Mouse (Mus musculus): ENCODE data around the gene Ifna16. TPM values are rescaled to one million over a fixed set of nuclear protein-coding genes. Genes with fewer than 3 reads are reported as not detected.

The Ifna16 gene
- polyA plus RNA-seq, 1 experiment from 2014 or later = not detected

Other genes with a start within 250 kb of the Ifna16 start
- 11.8 and 12.6 TPM in 2 replicates for gene Hacd4, start 238.0 kb downstream of the Ifna16 start, polyA plus RNA-seq (2014; fragmentation: Nextera tagmentation; extraction: Ambion mirVana)
- not detected in 2 replicates for gene Ifnb1, start 154.2 kb downstream of the Ifna16 start, polyA plus RNA-seq (2014; fragmentation: Nextera tagmentation; extraction: Ambion mirVana)
- not detected in 2 replicates for gene Ifna15, start 118.7 kb downstream of the Ifna16 start, polyA plus RNA-seq (2014; fragmentation: Nextera tagmentation; extraction: Ambion mirVana)
- gene Ifna14, start 105.1 kb downstream of the Ifna16 start, polyA plus RNA-seq (2014; fragmentation: Nextera tagmentation; extraction: Ambion mirVana) = not detected in 2 replicates
- not detected in 2 replicates for gene Ifna9, start 84.5 kb downstream of the Ifna16 start, polyA plus RNA-seq (2014; fragmentation: Nextera tagmentation; extraction: Ambion mirVana)
- not detected in 2 replicates for gene Ifna12, start 73.5 kb downstream of the Ifna16 start, polyA plus RNA-seq (2014; fragmentation: Nextera tagmentation; extraction: Ambion mirVana)
- not detected in 2 replicates for gene C87499, start 42.5 kb downstream of the Ifna16 start, polyA plus RNA-seq (2014; fragmentation: Nextera tagmentation; extraction: Ambion mirVana)
- gene Ifna13, start 32.5 kb downstream of the Ifna16 start, polyA plus RNA-seq (2014; fragmentation: Nextera tagmentation; extraction: Ambion mirVana) = not detected in 2 replicates
- gene Ifna2, start 7.0 kb upstream of the Ifna16 start, polyA plus RNA-seq (2014; fragmentation: Nextera tagmentation; extraction: Ambion mirVana) = not detected in 2 replicates
- gene Ifnab, start 14.4 kb upstream of the Ifna16 start, polyA plus RNA-seq (2014; fragmentation: Nextera tagmentation; extraction: Ambion mirVana) = not detected in 2 replicates
- gene Gm26566, start 44.9 kb upstream of the Ifna16 start, polyA plus RNA-seq (2014; fragmentation: Nextera tagmentation; extraction: Ambion mirVana) = 1.2 and 2.0 TPM in 2 replicates
- gene Klhl9, start 45.5 kb upstream of the Ifna16 start, polyA plus RNA-seq (2014; fragmentation: Nextera tagmentation; extraction: Ambion mirVana) = 126 and 129 TPM in 2 replicates
- not detected in 2 replicates for gene Gm13271, start 77.9 kb upstream of the Ifna16 start, polyA plus RNA-seq (2014; fragmentation: Nextera tagmentation; extraction: Ambion mirVana)
- 0.17 and 0.28 TPM in 2 replicates for gene Gm13283, start 83.2 kb upstream of the Ifna16 start, polyA plus RNA-seq (2014; fragmentation: Nextera tagmentation; extraction: Ambion mirVana)
- 0.48 TPM in 1 of 2 replicates, not detected in the other for gene Gm13290, start 96.9 kb upstream of the Ifna16 start, polyA plus RNA-seq (2014; fragmentation: Nextera tagmentation; extraction: Ambion mirVana)
- not detected in 2 replicates for gene Gm13289, start 100.0 kb upstream of the Ifna16 start, polyA plus RNA-seq (2014; fragmentation: Nextera tagmentation; extraction: Ambion mirVana)
- gene Gm13272, start 102.9 kb upstream of the Ifna16 start, polyA plus RNA-seq (2014; fragmentation: Nextera tagmentation; extraction: Ambion mirVana) = not detected in 2 replicates
- 0.16 and 0.31 TPM in 2 replicates for gene Ifnz, start 105.2 kb upstream of the Ifna16 start, polyA plus RNA-seq (2014; fragmentation: Nextera tagmentation; extraction: Ambion mirVana)
- gene Gm13276, start 108.8 kb upstream of the Ifna16 start, polyA plus RNA-seq (2014; fragmentation: Nextera tagmentation; extraction: Ambion mirVana) = not detected in 2 replicates
- gene Gm13277, start 111.7 kb upstream of the Ifna16 start, polyA plus RNA-seq (2014; fragmentation: Nextera tagmentation; extraction: Ambion mirVana) = not detected in 2 replicates
- not detected in 2 replicates for gene Gm13278, start 114.6 kb upstream of the Ifna16 start, polyA plus RNA-seq (2014; fragmentation: Nextera tagmentation; extraction: Ambion mirVana)
- gene Gm13275, start 117.6 kb upstream of the Ifna16 start, polyA plus RNA-seq (2014; fragmentation: Nextera tagmentation; extraction: Ambion mirVana) = not detected in 2 replicates
- gene Gm13279, start 120.5 kb upstream of the Ifna16 start, polyA plus RNA-seq (2014; fragmentation: Nextera tagmentation; extraction: Ambion mirVana) = not detected in 2 replicates
- 0.67 and 0.74 TPM in 2 replicates for gene Gm13285, start 122.7 kb upstream of the Ifna16 start, polyA plus RNA-seq (2014; fragmentation: Nextera tagmentation; extraction: Ambion mirVana)
- 0.54 TPM in 1 of 2 replicates, not detected in the other for gene Gm13287, start 126.3 kb upstream of the Ifna16 start, polyA plus RNA-seq (2014; fragmentation: Nextera tagmentation; extraction: Ambion mirVana)
- 0.21 TPM in 1 of 2 replicates, not detected in the other for gene Gm13288, start 128.6 kb upstream of the Ifna16 start, polyA plus RNA-seq (2014; fragmentation: Nextera tagmentation; extraction: Ambion mirVana)
- gene Ifna7, start 139.3 kb upstream of the Ifna16 start, polyA plus RNA-seq (2014; fragmentation: Nextera tagmentation; extraction: Ambion mirVana) = not detected in 2 replicates
- gene Ifna11, start 143.0 kb upstream of the Ifna16 start, polyA plus RNA-seq (2014; fragmentation: Nextera tagmentation; extraction: Ambion mirVana) = not detected in 2 replicates
- not detected in 2 replicates for gene Ifna6, start 150.5 kb upstream of the Ifna16 start, polyA plus RNA-seq (2014; fragmentation: Nextera tagmentation; extraction: Ambion mirVana)
- gene Ifna5, start 158.6 kb upstream of the Ifna16 start, polyA plus RNA-seq (2014; fragmentation: Nextera tagmentation; extraction: Ambion mirVana) = not detected in 2 replicates
- gene Ifna4, start 164.9 kb upstream of the Ifna16 start, polyA plus RNA-seq (2014; fragmentation: Nextera tagmentation; extraction: Ambion mirVana) = not detected in 2 replicates
- not detected in 2 replicates for gene Ifna1, start 173.2 kb upstream of the Ifna16 start, polyA plus RNA-seq (2014; fragmentation: Nextera tagmentation; extraction: Ambion mirVana)
- not detected in 2 replicates for gene Ifne, start 203.3 kb upstream of the Ifna16 start, polyA plus RNA-seq (2014; fragmentation: Nextera tagmentation; extraction: Ambion mirVana)

Data from embryonic facial prominence, embryonic 14.5 days (tissue).